Mouse (Mus musculus) spleen, postnatal 14 days (tissue): ENCODE results near the gene Orai1.
A peak's percentile ranks its signal among the peaks of the same experiment; 100 is the strongest.
"Not testable (repeated sequence)": the region's sequence is repeated elsewhere in the genome, so short reads cannot be mapped to it uniquely, and the experiment has no call there.

Source experiments
- DNase-seq, 2 experiments: peaks; one replicate each; pipeline ENCODE4 v3.0.0; 2021 to 2022; ENCODE audit warnings: low spot score in 2 of 2

The Orai1 gene

GRCm38 (mm10) chr5:123031312-123031711 lies 16.4 kb downstream of the Orai1 start:
- no peak for DNase-seq

DNA sequence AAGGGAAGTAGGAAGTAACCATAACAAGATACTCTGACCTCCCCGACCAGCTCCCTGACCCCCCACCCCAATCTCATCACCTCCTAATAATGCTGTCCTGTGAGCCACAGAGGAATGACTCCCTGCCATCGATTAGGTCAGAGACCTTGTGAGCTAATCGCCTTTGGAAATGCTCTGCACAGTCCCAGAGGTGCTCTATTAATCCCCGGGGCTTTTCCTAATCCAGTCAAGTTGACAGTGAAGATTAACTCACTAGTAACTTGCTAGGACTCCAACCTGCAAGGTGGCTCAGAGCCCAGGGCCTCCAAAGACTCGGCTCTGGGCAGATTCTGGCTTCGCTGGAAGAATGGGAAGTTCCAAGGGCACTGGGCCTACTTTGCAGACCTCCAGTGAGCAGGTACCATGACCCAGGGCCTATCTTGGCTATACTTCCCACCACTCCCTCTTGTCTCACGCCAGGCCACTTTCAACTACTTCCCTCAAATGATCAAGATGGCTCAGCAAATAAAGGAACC lies 18.8 kb downstream of the Orai1 start:
- no peak for DNase-seq

GRCm38 (mm10) chr5:123035089-123035488 lies 20.2 kb downstream of the Orai1 start:
- DNase-seq = no peak

- DNase-seq = no peak
These were observed 20.7 kb downstream of the Orai1 start for GRCm38 (mm10) chr5:123035564-123035963.

- no peak for DNase-seq
These were observed 23.2 kb downstream of the Orai1 start for GRCm38 (mm10) chr5:123038115-123038514.

GRCm38 (mm10) chr5:123039120-123039752 lies 24.4 kb downstream of the Orai1 start:
- peak; percentile 89 for DNase-seq

GRCm38 (mm10) chr5:123040796-123041195 lies 25.9 kb downstream of the Orai1 start:
- no peak for DNase-seq

GRCm38 (mm10) chr5:123043856-123044255 lies 29.0 kb downstream of the Orai1 start:
- DNase-seq = peak in 1 of 2 experiments; percentile 41

GRCm38 (mm10) chr5:123045561-123046295 lies 30.9 kb downstream of the Orai1 start:
- DNase-seq = peak in 1 of 2 experiments; percentile 56

GRCm38 (mm10) chr5:123046916-123047315 lies 32.0 kb downstream of the Orai1 start, which contains the start of gene Morn3:
Gene Morn3, minus strand, starts transcription at chr5:123047016.
- no peak for DNase-seq

DNA sequence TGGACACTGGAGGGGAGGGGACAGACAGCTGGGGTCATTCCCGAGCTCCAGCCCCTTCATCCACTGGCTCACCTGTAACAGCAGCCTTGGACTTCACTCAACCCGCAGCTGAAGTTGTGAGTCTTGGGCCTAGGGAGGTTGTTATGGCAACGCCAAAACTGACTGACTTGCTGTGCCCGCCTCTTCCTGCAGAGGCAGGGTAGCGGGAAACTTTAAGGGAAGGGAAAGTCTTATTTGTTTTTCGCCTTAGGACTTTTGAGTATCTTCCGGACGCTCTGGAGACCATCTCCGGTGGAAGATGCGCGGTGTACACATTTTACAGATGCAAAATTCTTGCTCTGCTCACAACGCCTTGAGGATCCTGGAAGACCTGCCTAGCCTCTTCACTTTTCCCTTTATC lies 34.4 kb downstream of the Orai1 start:
- no peak for DNase-seq

- DNase-seq = no peak
These were observed 36.0 kb downstream of the Orai1 start for GRCm38 (mm10) chr5:123050918-123051317.

DNA sequence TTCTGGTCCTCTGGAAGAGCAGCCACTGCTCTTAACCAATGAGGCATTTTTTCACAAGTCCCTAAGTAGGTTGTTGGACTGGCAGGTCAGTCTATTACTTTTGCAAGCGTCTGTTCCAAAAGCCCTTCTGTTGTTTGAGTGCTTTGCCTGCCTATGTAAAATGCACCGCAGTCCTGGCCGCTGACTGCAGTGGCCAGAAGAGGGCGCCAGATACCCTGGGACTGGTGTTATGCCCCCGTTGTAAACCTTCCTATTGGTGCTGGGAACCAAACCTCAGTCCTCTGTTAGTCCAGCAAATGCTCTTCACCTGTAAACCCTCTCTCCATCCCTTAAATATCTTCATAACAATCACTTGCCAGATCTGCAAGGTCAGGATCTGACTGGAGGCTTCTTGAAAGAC lies 36.9 kb downstream of the Orai1 start:
- DNase-seq = no peak

GRCm38 (mm10) chr5:123057366-123058250 lies 42.7 kb downstream of the Orai1 start:
- peak; percentile 96 to 97 for DNase-seq

GRCm38 (mm10) chr5:123058251-123059102 lies 43.6 kb downstream of the Orai1 start:
- no peak for DNase-seq

GRCm38 (mm10) chr5:123059757-123060520 lies 45.1 kb downstream of the Orai1 start:
- DNase-seq = peak in 1 of 2 experiments; percentile 49

- no peak for DNase-seq
These were observed 46.0 kb downstream of the Orai1 start for GRCm38 (mm10) chr5:123060706-123061401.

DNA sequence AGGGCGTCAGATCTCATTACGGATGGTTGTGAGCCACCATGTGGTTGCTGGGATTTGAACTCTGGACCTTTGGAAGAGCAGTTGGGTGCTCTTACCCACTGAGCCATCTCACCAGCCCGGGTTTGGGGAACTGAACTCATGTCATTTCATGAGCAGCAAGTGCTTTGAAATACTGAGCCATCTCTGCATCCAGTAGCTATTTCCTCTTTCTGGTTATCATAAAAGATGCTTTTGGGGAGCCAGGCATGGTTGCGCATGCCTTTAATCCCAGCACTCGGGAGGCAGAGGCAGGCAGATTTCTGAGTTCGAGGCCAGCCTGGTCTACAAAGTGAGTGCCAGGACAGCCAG lies 46.5 kb downstream of the Orai1 start:
- DNase-seq = not testable (repeated sequence)

DNA sequence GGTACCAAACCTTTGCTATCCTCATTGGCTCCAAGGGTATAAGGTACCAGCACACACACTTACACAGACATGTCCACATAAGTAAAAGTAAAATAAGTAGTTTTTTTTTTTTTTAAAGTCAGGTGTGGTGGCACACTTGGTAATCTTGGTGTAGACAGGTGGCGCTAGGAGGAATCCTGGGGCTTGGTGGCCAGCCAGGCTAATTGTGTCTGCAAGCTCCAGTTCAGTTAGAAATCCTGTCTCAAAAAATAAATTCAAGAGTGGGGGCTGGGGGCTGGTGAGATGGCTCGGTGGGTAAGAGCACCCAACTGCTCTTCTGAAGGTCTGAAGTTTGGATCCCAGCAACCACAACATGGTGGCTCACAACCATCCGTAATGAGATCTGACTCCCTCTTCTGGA lies 48.3 kb downstream of the Orai1 start:
- no peak for DNase-seq

DNA sequence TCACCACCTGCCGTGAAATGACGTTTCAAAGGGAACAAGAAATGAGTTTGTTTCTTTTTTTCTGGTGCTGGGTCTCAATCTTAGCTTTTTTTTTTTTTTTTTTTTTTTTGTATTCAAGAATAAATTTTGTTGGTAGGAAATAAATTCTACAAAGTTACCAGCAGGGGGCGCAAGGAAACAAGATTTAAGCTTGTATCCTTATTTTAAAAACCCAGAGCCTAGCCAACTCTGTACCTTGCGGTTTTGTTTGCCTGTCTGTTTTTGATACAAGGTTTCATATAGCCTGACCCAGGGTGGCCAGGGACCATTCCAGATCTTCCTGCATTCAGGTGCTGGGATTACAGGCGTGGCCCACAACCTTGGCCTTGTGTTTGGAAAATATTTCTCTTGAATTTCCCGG lies 49.3 kb downstream of the Orai1 start:
- peak in 1 of 2 experiments; percentile 64 for DNase-seq
